Mouse (Mus musculus) heart, adult 18-20 months (tissue): ENCODE results near the gene Adam21. TPM values are rescaled to one million over a fixed set of nuclear protein-coding genes. Genes with fewer than 3 reads are reported as not detected.
"Not testable (repeated sequence)": the region's sequence is repeated elsewhere in the genome, so short reads cannot be mapped to it uniquely, and the experiment has no call there.

Experiments used
- DNase-seq, 2 experiments: peaks; one replicate each; pipeline ENCODE4 v3.0.0; 2021 to 2022; ENCODE audit warnings: mixed read lengths in 1 of 2
- long read RNA-seq, 2 experiments: library from polyadenylated mRNA; stranded (forward); transcript quantifications; one replicate each; pipeline ENCODE4 v2.0.0; 2021
- total RNA-seq, 2 experiments: library from RNA; stranded (reverse); gene quantifications; 2 replicates each; pipeline ENCODE4 v1.2.3; 2021

Adam21 gene
- not detected for total RNA-seq
- long read RNA-seq, experiment 1: 0 reads
- long read RNA-seq, experiment 2: 0 reads

- DNase-seq: no peak
Observed at GRCm38 (mm10) chr12:81568374-81568773, at the start of gene Adam21. Adam21 (minus strand) TSS chr12:81568474.

- DNase-seq: no peak
Observed at GRCm38 (mm10) chr12:81616980-81617379, 48.7 kb upstream of the Adam21 start.

- no peak for DNase-seq
Observed at GRCm38 (mm10) chr12:81615807-81616206, 47.5 kb upstream of the Adam21 start.

GRCm38 (mm10) chr12:81609445-81609844, 41.2 kb upstream of the Adam21 start:
- DNase-seq: no peak

GRCm38 (mm10) chr12:81604995-81605784, 36.9 kb upstream of the Adam21 start:
- no peak for DNase-seq

GRCm38 (mm10) chr12:81596547-81597262, 28.4 kb upstream of the Adam21 start:
- DNase-seq: no peak

- peak; percentile 95 to 96 for DNase-seq
Observed at GRCm38 (mm10) chr12:81594902-81595671, 26.8 kb upstream of the Adam21 start, which contains the start of gene Med6. Med6 (minus strand) TSS chr12:81595008.

GRCm38 (mm10) chr12:81567931-81568330, 343 bp downstream of the Adam21 start:
- DNase-seq: no peak

GRCm38 (mm10) chr12:81564173-81564572, 4.1 kb downstream of the Adam21 start:
- no peak for DNase-seq

GRCm38 (mm10) chr12:81549286-81549685, 19.0 kb downstream of the Adam21 start:
- DNase-seq: no peak

- DNase-seq: no peak
Observed at GRCm38 (mm10) chr12:81547163-81547562, 21.1 kb downstream of the Adam21 start.

- no peak for DNase-seq
Observed at GRCm38 (mm10) chr12:81533029-81533419, 35.2 kb downstream of the Adam21 start.

GRCm38 (mm10) chr12:81532316-81533028, 35.8 kb downstream of the Adam21 start, which contains the start of the genes Gm20498 and Synj2bp:
Gm20498 (minus strand) TSS chr12:81532905.
Synj2bp (minus strand) TSS chr12:81532911.
- peak; percentile 88 to 89 for DNase-seq

- not testable (repeated sequence) for DNase-seq
Observed at GRCm38 (mm10) chr12:81530587-81530986, 37.7 kb downstream of the Adam21 start.

Other genes with a start within 250 kb of the Adam21 start
- under 1 TPM; 0.17 to 0.21 TPM for gene Slc8a3, start 235.3 kb downstream of the Adam21 start, total RNA-seq
- gene Gm4787, start 189.0 kb downstream of the Adam21 start, total RNA-seq: under 1 TPM; 0.20 to 0.49 TPM
- under 1 TPM; 0.32 to 0.69 TPM for gene Adam4, start 146.5 kb downstream of the Adam21 start, total RNA-seq
- 10 to 100 TPM; 66.9 to 72.3 TPM for gene Cox16, start 83.3 kb downstream of the Adam21 start, total RNA-seq
- gene Gm20498, start 35.6 kb downstream of the Adam21 start, total RNA-seq: 10 to 100 TPM; 44.2 to 53.3 TPM
- 10 to 100 TPM; 41.2 to 41.6 TPM for gene Synj2bp, start 35.6 kb downstream of the Adam21 start, total RNA-seq
- gene Med6, start 26.5 kb upstream of the Adam21 start, total RNA-seq: 10 to 100 TPM; 12.2 to 16.2 TPM
- gene Ttc9, start 62.8 kb upstream of the Adam21 start, total RNA-seq: 1 to 10 TPM; 2.3 to 2.5 TPM
- under 1 TPM; 0.05 to 0.28 TPM for gene Map3k9, start 212.7 kb upstream of the Adam21 start, total RNA-seq